Mouse (Mus musculus) frontal cortex, postnatal 14 days (tissue): ENCODE measurements around the gene Gm9958.

Experiments used
- DNase-seq, 2 experiments: peaks; one replicate each; pipeline ENCODE4 v3.0.0; 2022; ENCODE audit warnings: low spot score in 2 of 2

Gene Gm9958

GRCm38 (mm10) chr5:90405210-90405609 lies 38.2 kb downstream of the Gm9958 start:
- peak; percentile 32 to 42 for DNase-seq

GRCm38 (mm10) chr5:90414142-90414924 lies 47.3 kb downstream of the Gm9958 start:
- DNase-seq, result no peak

GRCm38 (mm10) chr5:90414925-90415295 lies 47.9 kb downstream of the Gm9958 start:
- DNase-seq, result no peak
